Mouse (Mus musculus): ENCODE results near the gene Afg1l. TPM values are rescaled to one million over a fixed set of nuclear protein-coding genes. Genes with fewer than 3 reads are reported as not detected.
A peak's percentile ranks its signal among the peaks of the same experiment; 100 is the strongest.

Afg1l gene
- polyA plus RNA-seq, 1 experiment from 2014 or later = 9.4 TPM

DNA sequence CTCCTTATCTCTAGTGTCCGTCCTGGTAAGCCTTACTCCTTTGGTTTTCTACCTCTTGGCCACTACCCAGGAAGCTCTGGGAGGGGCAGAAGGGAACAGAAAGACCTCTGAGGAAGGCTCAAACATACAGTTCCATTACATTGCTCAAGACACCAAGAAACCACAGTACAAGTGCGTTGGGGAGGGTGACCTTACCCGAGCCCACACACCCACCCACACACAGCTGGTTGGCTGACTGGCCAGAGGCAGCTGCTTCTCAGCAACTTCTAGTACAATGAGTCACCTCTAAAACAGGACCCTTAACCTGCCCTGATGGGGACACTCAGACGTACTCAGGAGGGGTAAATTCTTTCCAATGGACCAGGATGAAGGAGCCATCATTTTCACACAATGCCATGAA, 184.5 kb downstream of the Afg1l start:
- Histone ChIP-seq H3K27ac (ENCODE audit: low read depth, low read length) (no peak overlapping the region), H3K27me3 (replicated peaks; ENCODE audit: control insufficient read depth, insufficient read depth, low read length) (no peaks in the 10 kb centered on the region), H3K4me1 (replicated peaks; ENCODE audit: control insufficient read depth, insufficient read depth, low read length) (no peaks in the 10 kb centered on the region), H3K36me3 (ENCODE audit: control insufficient read depth, insufficient read depth) (no peaks in the 10 kb centered on the region), H3K9me3 (ENCODE audit: control insufficient read depth) (no peaks in the 10 kb centered on the region), H3K9ac (ENCODE audit: low read depth, low read length) (no peak overlapping the region), H3K4me2 (replicated peaks; ENCODE audit: low read depth) (no peak overlapping the region), H3K4me3 (ENCODE audit: low read depth, low read length) (no peak overlapping the region)
- WGBS = 58% methylated on average over 4 of the region's 4 CpGs
- ATAC-seq = no peak
- no peak for TF ChIP-seq CTCF (IDR thresholded peaks at IDR 0.05; ENCODE audit: low read depth)

GRCm38 (mm10) chr10:42291360-42291759, 187.0 kb downstream of the Afg1l start:
- H3K36me3 ChIP-seq (ENCODE audit: control insufficient read depth, insufficient read depth) = no peaks in the 10 kb centered on the region
- H3K27ac ChIP-seq (ENCODE audit: low read depth, low read length) = no peak overlapping the region
- H3K9ac ChIP-seq (ENCODE audit: low read depth, low read length) = no peak overlapping the region
- no peaks in the 10 kb centered on the region for H3K27me3 ChIP-seq (replicated peaks; ENCODE audit: control insufficient read depth, insufficient read depth, low read length)
- peak; percentile 82 for TF ChIP-seq CTCF (IDR thresholded peaks at IDR 0.05; ENCODE audit: low read depth)
- 63% methylated on average over 5 of the region's 5 CpGs for WGBS
- H3K9me3 ChIP-seq (ENCODE audit: control insufficient read depth) = no peaks in the 10 kb centered on the region
- H3K4me2 ChIP-seq (replicated peaks; ENCODE audit: low read depth) = no peak overlapping the region
- no peaks in the 10 kb centered on the region for H3K4me1 ChIP-seq (replicated peaks; ENCODE audit: control insufficient read depth, insufficient read depth, low read length)
- ATAC-seq = 0 out of 2 replicates have a peak, but pooled peaks have one; percentile 48
- H3K4me3 ChIP-seq (ENCODE audit: low read depth, low read length) = no peak overlapping the region

- 58% methylated on average over 1 of the region's 1 CpGs for WGBS
- H3K36me3 ChIP-seq (ENCODE audit: control insufficient read depth, insufficient read depth) = no peaks in the 10 kb centered on the region
- TF ChIP-seq CTCF (IDR thresholded peaks at IDR 0.05; ENCODE audit: low read depth) = no peak
- no peaks in the 10 kb centered on the region for H3K4me1 ChIP-seq (replicated peaks; ENCODE audit: control insufficient read depth, insufficient read depth, low read length)
- H3K9me3 ChIP-seq (ENCODE audit: control insufficient read depth) = no peaks in the 10 kb centered on the region
- no peak overlapping the region for H3K4me3 ChIP-seq (ENCODE audit: low read depth, low read length)
- no peak overlapping the region for H3K27ac ChIP-seq (ENCODE audit: low read depth, low read length)
- no peak overlapping the region for H3K4me2 ChIP-seq (replicated peaks; ENCODE audit: low read depth)
- ATAC-seq = no peak
- H3K9ac ChIP-seq (ENCODE audit: low read depth, low read length) = no peak overlapping the region
- no peaks in the 10 kb centered on the region for H3K27me3 ChIP-seq (replicated peaks; ENCODE audit: control insufficient read depth, insufficient read depth, low read length)
Observed at GRCm38 (mm10) chr10:42287666-42288065, 190.7 kb downstream of the Afg1l start.

GRCm38 (mm10) chr10:42278307-42278850, 200.0 kb downstream of the Afg1l start:
- no peaks in the 10 kb centered on the region for H3K9me3 ChIP-seq (ENCODE audit: control insufficient read depth)
- TF ChIP-seq CTCF (IDR thresholded peaks at IDR 0.05; ENCODE audit: low read depth) = no peak
- peak overlapping the region; percentile 98 for H3K27ac ChIP-seq (ENCODE audit: low read depth, low read length)
- H3K27me3 ChIP-seq (replicated peaks; ENCODE audit: control insufficient read depth, insufficient read depth, low read length) = no peaks in the 10 kb centered on the region
- WGBS = 1% methylated on average over 38 of the region's 38 CpGs
- ATAC-seq = no peak
- H3K4me1 ChIP-seq (replicated peaks; ENCODE audit: control insufficient read depth, insufficient read depth, low read length) = peaks cover 9% of the 10 kb centered on the region; the same call in 1 of the 2 replicates
- peak overlapping the region; percentile 97 for H3K4me2 ChIP-seq (replicated peaks; ENCODE audit: low read depth)
- H3K9ac ChIP-seq (ENCODE audit: low read depth, low read length) = peak overlapping the region; percentile 86
- H3K4me3 ChIP-seq (ENCODE audit: low read depth, low read length) = peak overlapping the region; percentile 85
- H3K36me3 ChIP-seq (ENCODE audit: control insufficient read depth, insufficient read depth) = no peaks in the 10 kb centered on the region

- peak overlapping the region; percentile 86 for H3K9ac ChIP-seq (ENCODE audit: low read depth, low read length)
- H3K4me2 ChIP-seq (replicated peaks; ENCODE audit: low read depth) = peak overlapping the region; percentile 97
- peak overlapping the region; percentile 85 for H3K4me3 ChIP-seq (ENCODE audit: low read depth, low read length)
- H3K4me1 ChIP-seq (replicated peaks; ENCODE audit: control insufficient read depth, insufficient read depth, low read length) = peaks cover 12% of the 10 kb centered on the region; the same call in 1 of the 2 replicates
- H3K9me3 ChIP-seq (ENCODE audit: control insufficient read depth) = no peaks in the 10 kb centered on the region
- WGBS = under 1% methylated on average over 78 of the region's 78 CpGs
- ATAC-seq = peak; percentile 87
- H3K27me3 ChIP-seq (replicated peaks; ENCODE audit: control insufficient read depth, insufficient read depth, low read length) = no peaks in the 10 kb centered on the region
- peak; percentile 27; the same call in 1 of the 2 replicates for TF ChIP-seq CTCF (IDR thresholded peaks at IDR 0.05; ENCODE audit: low read depth)
- H3K27ac ChIP-seq (ENCODE audit: low read depth, low read length) = peak overlapping the region; percentile 98
- H3K36me3 ChIP-seq (ENCODE audit: control insufficient read depth, insufficient read depth) = no peaks in the 10 kb centered on the region
Observed at GRCm38 (mm10) chr10:42277476-42278306, 200.7 kb downstream of the Afg1l start.

- Histone ChIP-seq H3K4me3 (ENCODE audit: low read depth, low read length) (peak within 1 kb of the TSS; percentile 85), H3K36me3 (ENCODE audit: control insufficient read depth, insufficient read depth) (no peaks in the 10 kb centered on the region), H3K9ac (ENCODE audit: low read depth, low read length) (peak within 1 kb of the TSS; percentile 86), H3K4me1 (replicated peaks; ENCODE audit: control insufficient read depth, insufficient read depth, low read length) (peaks cover 12% of the 10 kb centered on the region), H3K9me3 (ENCODE audit: control insufficient read depth) (no peaks in the 10 kb centered on the region), H3K27ac (ENCODE audit: low read depth, low read length) (peak within 1 kb of the TSS; percentile 98), H3K4me2 (replicated peaks; ENCODE audit: low read depth) (peak within 1 kb of the TSS; percentile 97), H3K27me3 (replicated peaks; ENCODE audit: control insufficient read depth, insufficient read depth, low read length) (no peaks in the 10 kb centered on the region)
- WGBS = under 1% methylated on average over 67 of the region's 88 CpGs
- peak; percentile 72 for ATAC-seq
- no peak for TF ChIP-seq CTCF (IDR thresholded peaks at IDR 0.05; ENCODE audit: low read depth)
Observed at GRCm38 (mm10) chr10:42276507-42277345, 201.6 kb downstream of the Afg1l start, which contains the start of gene Foxo3. Foxo3 (minus strand) TSS chr10:42276755.
